Mouse (Mus musculus): ENCODE measurements around the gene Ell3. TPM values are rescaled to one million over a fixed set of nuclear protein-coding genes. Genes with fewer than 3 reads are reported as not detected.

The Ell3 gene
- total and polyA plus RNA-seq, 3 experiments, result not detected

DNA sequence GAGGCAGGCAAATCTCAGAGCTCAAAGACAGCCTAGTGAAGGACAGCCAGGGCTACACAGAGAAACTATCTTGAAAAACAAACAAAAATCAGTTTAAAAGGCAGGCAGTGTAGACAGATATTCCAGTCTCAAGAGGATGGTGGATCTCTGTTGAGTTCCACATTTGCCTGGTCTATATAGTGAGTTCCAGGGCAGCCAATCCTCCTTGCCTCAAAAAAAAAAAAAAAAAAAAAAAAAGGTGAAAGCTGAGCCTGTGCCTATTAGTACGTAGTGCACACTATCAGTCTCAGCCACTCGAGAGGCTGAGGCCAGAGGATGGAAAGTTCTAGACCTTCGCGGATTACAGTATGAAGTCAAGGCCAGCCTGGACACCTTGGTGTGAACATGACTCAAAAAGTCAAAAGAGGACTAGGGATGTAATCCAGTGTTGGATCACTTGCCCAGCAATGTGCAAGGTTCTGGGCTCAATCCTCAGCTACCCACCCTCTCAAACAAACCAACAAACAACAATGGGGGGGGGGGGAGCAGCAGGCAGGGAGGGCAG lies 31.2 kb downstream of the Ell3 start:
- peak; percentile 79 for DNase-seq (ENCODE audit: low read depth, low spot score)

GRCm38 (mm10) chr2:121408160-121408559 lies 35.9 kb downstream of the Ell3 start:
- Histone ChIP-seq H3K4me1 (ENCODE audit: control insufficient read depth in 1 of 2, insufficient read depth in 2 of 2, low read length in 2 of 2) (no peaks in the 10 kb centered on the region), H3K27me3 (ENCODE audit: control insufficient read depth in 1 of 2, insufficient read depth in 2 of 2, low read length in 2 of 2) (no peaks in the 10 kb centered on the region), H3K9me3 (replicated peaks; ENCODE audit: insufficient read depth, low read length) (no peaks in the 10 kb centered on the region), H3K36me3 (ENCODE audit: control insufficient read depth in 1 of 2, insufficient read depth in 2 of 2, low read length in 2 of 2) (peaks cover 0 to 3% of the 10 kb centered on the region in 2 experiments; a peak in 2 of 4 replicates), H3K79me2 (ENCODE audit: control insufficient read depth, insufficient read depth, low read length, poor library complexity) (peaks cover 2% of the 10 kb centered on the region), H3K27ac (ENCODE audit: control insufficient read depth, low read depth, low read length) (no peak overlapping the region), H3K4me3 (ENCODE audit: control insufficient read depth in 1 of 2, insufficient read depth in 1 of 2, low read depth in 2 of 2, low read length in 2 of 2) (no peak overlapping the region), H3K9ac (ENCODE audit: control insufficient read depth, low read depth, low read length, poor library complexity, severe bottlenecking) (no peak overlapping the region)
- TF ChIP-seq ZKSCAN1 (IDR thresholded peaks at IDR 0.05; ENCODE audit: low read depth, low read length), result no peak
- TF ChIP-seq BHLHE40 (IDR thresholded peaks at IDR 0.05; ENCODE audit: borderline replicate concordance, low read depth, low read length), result no peak
- peak; percentile 50 to 73 (median 55) for TF ChIP-seq CTCF (IDR thresholded peaks at IDR 0.05 in 2 of 3, conservative IDR thresholded peaks at IDR 0.05 in 1 of 3; ENCODE audit: control insufficient read depth in 1 of 3, insufficient read depth in 1 of 3, low read depth in 2 of 3, low read length in 3 of 3, poor library complexity in 1 of 3, severe bottlenecking in 1 of 3)
- peak; percentile 94 for TF ChIP-seq ZNF384 (IDR thresholded peaks at IDR 0.05; ENCODE audit: low read depth, low read length)
- no peak for TF ChIP-seq KAT2A (conservative IDR thresholded peaks at IDR 0.05; ENCODE audit: low read depth, low read length)
- TF ChIP-seq TBP (IDR thresholded peaks at IDR 0.05; ENCODE audit: low read depth, low read length), result peak; percentile 85
- TF ChIP-seq SMC3 (IDR thresholded peaks at IDR 0.05; ENCODE audit: low read depth, low read length), result peak; percentile 68
- no peak for TF ChIP-seq GATA1 (IDR thresholded peaks at IDR 0.05; ENCODE audit: low read depth, low read length)
- no peak for TF ChIP-seq MYB (IDR thresholded peaks at IDR 0.05; ENCODE audit: low read depth, low read length)
- TF ChIP-seq SIN3A (IDR thresholded peaks at IDR 0.05; ENCODE audit: low read length), result peak; percentile 34; the same call in 1 of the 2 replicates
- peak; percentile 60 for TF ChIP-seq ZC3H11A (IDR thresholded peaks at IDR 0.05; ENCODE audit: low read depth, low read length)
- peak; percentile 64 for TF ChIP-seq RAD21 (IDR thresholded peaks at IDR 0.05; ENCODE audit: low read depth, low read length)
- DNase-seq (ENCODE audit: low read depth, low spot score), result peak; percentile 86

More for the DNA sequence above, 31.2 kb downstream of the Ell3 start:
- peak; percentile 38 for TF ChIP-seq TAL1 (IDR thresholded peaks at IDR 0.05; ENCODE audit: low read length)
- peak; percentile 5; the same call in 1 of the 2 replicates for TF ChIP-seq RCOR1 (IDR thresholded peaks at IDR 0.05; ENCODE audit: low read depth, low read length)
- no peak for TF ChIP-seq RAD21 (IDR thresholded peaks at IDR 0.05; ENCODE audit: low read depth, low read length)
- TF ChIP-seq ZNF384 (IDR thresholded peaks at IDR 0.05; ENCODE audit: low read depth, low read length), result peak; percentile 97
- peak; percentile 44; the same call in 1 of the 2 replicates for TF ChIP-seq ETS1 (IDR thresholded peaks at IDR 0.05; ENCODE audit: low read depth, low read length)
- TF ChIP-seq ELF1 (IDR thresholded peaks at IDR 0.05; ENCODE audit: low read depth, low read length), result no peak
- TF ChIP-seq CHD2 (IDR thresholded peaks at IDR 0.05; ENCODE audit: low read length), result no peak
- peaks cover 0 to 7% of the 10 kb centered on the region in 2 experiments for H3K4me1 ChIP-seq (ENCODE audit: control insufficient read depth in 1 of 2, insufficient read depth in 2 of 2, low read length in 2 of 2)
- H3K9me3 ChIP-seq (replicated peaks; ENCODE audit: insufficient read depth, low read length), result no peaks in the 10 kb centered on the region
- no peaks in the 10 kb centered on the region for H3K27me3 ChIP-seq (ENCODE audit: control insufficient read depth in 1 of 2, insufficient read depth in 2 of 2, low read length in 2 of 2)
- peak overlapping the region; percentile 78 for H3K9ac ChIP-seq (ENCODE audit: control insufficient read depth, low read depth, low read length, poor library complexity, severe bottlenecking)
- peaks cover 4 to 23% of the 10 kb centered on the region in 2 experiments for H3K36me3 ChIP-seq (ENCODE audit: control insufficient read depth in 1 of 2, insufficient read depth in 2 of 2, low read length in 2 of 2)
- peaks cover 40% of the 10 kb centered on the region for H3K79me2 ChIP-seq (ENCODE audit: control insufficient read depth, insufficient read depth, low read length, poor library complexity)
- peak overlapping the region; percentile 78 to 81 for H3K4me3 ChIP-seq (ENCODE audit: control insufficient read depth in 1 of 2, insufficient read depth in 1 of 2, low read depth in 2 of 2, low read length in 2 of 2)
- H3K27ac ChIP-seq (ENCODE audit: control insufficient read depth, low read depth, low read length), result peak overlapping the region; percentile 89

All from MEL (cell line).